In the genomic region with DNA sequence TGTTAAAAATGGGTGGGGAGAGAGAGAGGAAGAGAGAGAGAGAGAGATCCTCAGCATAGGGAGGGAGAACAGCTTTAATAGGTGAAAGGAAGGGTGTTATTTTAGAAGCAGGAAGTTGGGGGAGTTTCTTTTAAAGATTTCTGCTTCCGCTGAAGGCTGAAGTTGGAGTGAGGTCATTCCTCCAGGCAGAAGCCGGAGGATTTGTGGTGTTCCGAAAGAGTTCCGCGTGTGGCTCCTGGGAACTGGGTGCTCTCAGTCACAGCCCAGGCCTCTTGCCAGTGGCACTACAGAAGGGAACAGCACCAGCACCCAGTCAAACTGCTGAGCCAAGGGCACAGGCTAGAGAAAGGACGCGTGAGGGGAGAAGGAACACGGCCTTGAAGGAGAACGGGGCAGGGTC, we compare ENCODE assay signal across 11 mouse cellular contexts. TPM values are rescaled to one million over a fixed set of nuclear protein-coding genes. Genes with fewer than 3 reads are reported as not detected.
A peak's percentile ranks its signal among the peaks of the same experiment; 100 is the strongest.
DNase-seq lines count a peak whose midpoint lies in the region; ATAC-seq and TF ChIP-seq lines count a peak whose summit lies in the region.
"Had no signal": no experiment of that assay in that cellular context is flagged by ENCODE, and none has a peak within 500 bp of the region (broad histone marks: within the 10 kb centered on the region; RNA-seq: fewer than 3 reads in every experiment).

No protein-coding gene starts in this region.

- no peak for ATAC-seq in lung, embryonic 14.5 days (ENCODE audit: insufficient read depth)
- ATAC-seq: forebrain, embryonic 13.5 days had no signal

- 84% methylated on average over 9 of the region's 9 CpGs for WGBS in lung, embryonic 14.5 days

- no peak for TF ChIP-seq CTCF in gastrocnemius, adult 2 months (IDR thresholded peaks at IDR 0.05)
- TF ChIP-seq CTCF in lung, embryonic 14.5 days (IDR thresholded peaks at IDR 0.05; ENCODE audit: low read depth), result no peak

- no peaks in the 10 kb centered on the region for H3K27me3 ChIP-seq in lung, embryonic 14.5 days (ENCODE audit: insufficient read depth, low read length)
- H3K27me3 ChIP-seq: forebrain, embryonic 13.5 days had no signal

- H3K4me3 ChIP-seq in gastrocnemius, adult 2 months, result peak overlapping the region; percentile 48
- no peak overlapping the region for H3K4me3 ChIP-seq in lung, embryonic 14.5 days (ENCODE audit: low read depth, low read length)
- H3K4me3 ChIP-seq: forebrain, embryonic 13.5 days; hindbrain, embryonic 10.5 days had no signal

- H3K9ac ChIP-seq in lung, embryonic 14.5 days, result no peak overlapping the region
- H3K9ac ChIP-seq: forebrain, embryonic 13.5 days had no signal

- H3K4me2 ChIP-seq in lung, embryonic 14.5 days, result no peak overlapping the region
- H3K4me2 ChIP-seq: forebrain, embryonic 13.5 days had no signal

- no peaks in the 10 kb centered on the region for H3K4me1 ChIP-seq in lung, embryonic 14.5 days (ENCODE audit: insufficient read depth)
- H3K4me1 ChIP-seq: forebrain, embryonic 13.5 days; hindbrain, embryonic 10.5 days had no signal

- peak; percentile 29 for DNase-seq in gastrocnemius, adult 2 months
- no peak for DNase-seq in gastrocnemius, postnatal 4 days (ENCODE audit: low spot score in 2 of 2)
- DNase-seq in adrenal gland, postnatal 10 days, result peak; percentile 35
- DNase-seq in heart, postnatal 36 days, result peak; percentile 39 to 41
- peak; percentile 14 for DNase-seq in lung, embryonic 14.5 days
- no peak for DNase-seq in right cerebral cortex, adult 18-20 months
- no peak for DNase-seq in spleen, postnatal 10 days (ENCODE audit: low spot score in 2 of 2)
- DNase-seq in urinary bladder, adult 2 months (ENCODE audit: low spot score), result no peak
- DNase-seq: retina, postnatal 1 day had no signal

- H3K9me3 ChIP-seq in lung, embryonic 14.5 days (ENCODE audit: low read depth, low read length), result no peaks in the 10 kb centered on the region
- H3K9me3 ChIP-seq: forebrain, embryonic 13.5 days had no signal

- intact Hi-C loops in gastrocnemius, adult 2 months (cut with DNase I), result loop anchor here (10.0 kb wide), 1 partner anchor 73 kb away; no protein-coding TSS in a partner anchor
- intact Hi-C loops in heart, postnatal 36 days (cut with DNase I), result loop anchor here (10.0 kb wide), 1 partner anchor 63 kb away; no protein-coding TSS in a partner anchor

- peak overlapping the region; percentile 75 for H3K27ac ChIP-seq in gastrocnemius, adult 2 months
- no peak overlapping the region for H3K27ac ChIP-seq in lung, embryonic 14.5 days (ENCODE audit: low read depth)
- H3K27ac ChIP-seq: forebrain, embryonic 13.5 days; hindbrain, embryonic 10.5 days had no signal

- no peaks in the 10 kb centered on the region for H3K36me3 ChIP-seq in lung, embryonic 14.5 days (ENCODE audit: insufficient read depth)
- H3K36me3 ChIP-seq: hindbrain, embryonic 10.5 days had no signal

RNA-seq across cellular contexts. Expression of a gene that starts 38.4 kb away (rescaled TPM):
- 10 to 100 TPM; 22.3 to 28.4 TPM for total RNA-seq in gastrocnemius, adult 2 months (2021)
- 10 to 100 TPM; 66.9 to 71.4 TPM for total RNA-seq in gastrocnemius, postnatal 4 days (2021)
- total RNA-seq in adrenal gland, postnatal 10 days (2021), result 10 to 100 TPM; 61.9 to 70.0 TPM
- 10 to 100 TPM; 32.5 to 36.7 TPM for total RNA-seq in heart, postnatal 36 days (2021)
- 150 and 156 TPM in 2 replicates for polyA plus RNA-seq in lung, embryonic 14.5 days (2014; fragmentation: Nextera tagmentation; extraction: Ambion mirVana)
- polyA plus RNA-seq in urinary bladder, adult 2 months (2012; rRNA removed), result 42.8 and 44.6 TPM in 2 replicates

Comparison
In these comparisons a context has a peak if more than half of its experiments do, and no peak if none do; other contexts are left out.
1. DNase-seq: peak in gastrocnemius, adult 2 months (single experiment), adrenal gland, postnatal 10 days (single experiment), heart, postnatal 36 days (2 of 2) and lung, embryonic 14.5 days (single experiment); none in gastrocnemius, postnatal 4 days (0 of 2), right cerebral cortex, adult 18-20 months (single experiment), spleen, postnatal 10 days (0 of 2) and urinary bladder, adult 2 months (single experiment).